Mouse (Mus musculus) lung, adult 18-20 months (tissue): ENCODE data around the gene Wdr78.

Experiments
- DNase-seq, 2 experiments: peaks; one replicate each; pipeline ENCODE4 v3.0.0; 2022; ENCODE audit warnings: mixed read lengths in 2 of 2

The Wdr78 gene

DNA sequence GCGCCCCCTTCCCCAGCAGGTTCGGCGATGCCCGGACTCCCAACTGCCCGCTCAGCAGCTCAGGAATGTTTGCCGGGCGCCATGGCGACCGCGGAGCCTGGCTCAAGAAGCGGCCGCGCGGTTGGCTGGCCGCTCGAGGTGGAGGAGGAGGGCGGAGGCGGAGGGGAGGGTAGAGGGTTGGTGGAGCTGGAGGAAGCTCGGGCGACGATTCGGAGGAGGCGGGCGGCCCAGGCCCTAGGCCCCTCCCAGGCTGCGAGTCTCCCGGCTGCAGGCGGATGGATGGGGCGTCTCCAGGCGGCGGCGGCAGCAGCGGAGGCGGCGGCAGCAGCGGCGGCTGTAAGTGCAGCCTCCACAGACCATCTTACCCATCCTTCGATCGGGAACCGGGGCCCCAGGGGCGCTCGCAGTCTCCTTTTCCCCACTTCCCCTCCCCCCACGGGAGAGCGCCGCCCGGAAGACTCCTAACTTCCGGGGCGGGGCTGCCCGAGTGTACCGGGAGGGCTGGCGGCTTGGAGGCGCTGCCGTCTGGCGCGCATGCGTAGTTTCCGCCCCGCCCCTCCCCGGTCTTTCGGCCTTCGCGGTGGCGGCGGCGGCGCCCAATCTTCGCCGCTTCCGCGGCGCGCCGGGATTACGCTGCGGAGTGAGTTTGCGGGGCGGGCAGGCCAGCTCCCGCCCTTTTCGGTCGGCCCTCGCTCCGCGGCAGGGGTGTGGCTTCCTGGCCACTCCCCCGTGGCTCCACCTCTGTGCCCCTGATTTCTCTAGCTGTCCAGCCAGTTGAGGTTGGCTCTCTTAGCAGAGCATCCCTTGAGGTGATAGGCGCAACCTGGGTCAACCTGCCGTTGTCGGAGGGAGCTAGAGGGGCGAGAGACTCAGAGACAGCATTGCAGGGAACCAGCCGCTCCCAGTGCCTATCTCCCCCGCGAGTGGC, at the start of gene Wdr78, which contains the start of gene Mier1:
TSS of gene Wdr78 (minus strand) at position 372 of the 928 bp plus-strand sequence.
TSS of gene Mier1 (plus strand) at position 207 of the 928 bp plus-strand sequence.
- DNase-seq = peak; percentile 97 to 98

DNA sequence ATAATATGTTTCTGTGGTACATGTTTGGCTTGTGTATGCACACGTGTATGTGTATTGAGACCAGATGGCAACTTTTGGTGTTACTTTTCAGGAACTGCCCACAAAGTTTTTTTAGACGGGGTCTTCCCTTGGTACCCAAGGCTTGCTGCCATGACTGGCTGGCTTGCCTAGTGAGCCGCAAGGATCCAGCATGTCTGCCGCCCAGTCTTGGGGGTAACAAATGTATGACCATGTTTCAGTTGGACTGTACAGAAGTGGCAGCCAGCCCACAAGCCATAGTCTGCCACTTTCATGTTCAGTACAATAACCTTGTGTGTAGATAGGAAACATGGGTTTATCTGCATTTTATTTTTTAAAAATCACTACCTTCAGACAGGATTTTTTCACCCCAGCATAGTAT, 44.4 kb upstream of the Wdr78 start:
- DNase-seq = no peak

DNA sequence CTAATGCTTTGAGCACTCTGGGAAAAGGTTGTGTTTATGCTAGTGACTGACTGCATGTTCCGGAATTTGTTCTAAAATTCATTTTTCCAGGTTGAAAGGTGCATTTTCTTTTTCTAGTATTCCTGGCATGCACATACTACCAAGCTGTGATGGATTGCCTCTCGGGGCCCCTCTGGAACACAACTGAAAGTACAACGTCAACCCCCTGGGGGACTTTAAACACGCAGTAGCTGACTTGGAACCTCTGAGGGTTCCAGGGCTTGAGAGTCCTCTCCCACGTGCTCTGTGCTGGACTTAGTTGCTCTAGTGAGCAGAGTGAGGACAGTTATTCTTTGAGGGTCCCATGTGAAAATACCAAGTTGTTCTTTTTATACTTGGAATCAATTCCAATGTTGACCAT, 37.6 kb upstream of the Wdr78 start:
- DNase-seq = no peak

DNA sequence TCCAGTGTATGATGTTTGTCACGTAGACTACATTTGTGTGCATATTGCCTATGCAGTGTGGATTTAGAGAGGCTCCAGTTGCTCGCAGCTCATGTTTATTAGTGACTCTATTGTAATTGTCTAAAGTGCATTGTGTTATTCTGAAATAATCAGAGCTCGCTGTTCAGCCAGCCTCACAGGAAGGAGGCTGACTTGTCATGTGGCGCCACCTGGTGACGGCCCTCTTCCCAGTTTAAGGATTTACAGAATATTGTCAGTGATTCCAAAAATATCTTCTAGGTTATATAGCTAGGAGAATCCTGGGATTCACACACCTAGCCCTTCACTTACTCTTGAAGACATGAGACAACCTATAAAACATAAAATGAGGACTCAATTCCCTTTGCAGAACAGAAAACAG, 32.0 kb upstream of the Wdr78 start:
- DNase-seq = peak; percentile 58 to 80

DNA sequence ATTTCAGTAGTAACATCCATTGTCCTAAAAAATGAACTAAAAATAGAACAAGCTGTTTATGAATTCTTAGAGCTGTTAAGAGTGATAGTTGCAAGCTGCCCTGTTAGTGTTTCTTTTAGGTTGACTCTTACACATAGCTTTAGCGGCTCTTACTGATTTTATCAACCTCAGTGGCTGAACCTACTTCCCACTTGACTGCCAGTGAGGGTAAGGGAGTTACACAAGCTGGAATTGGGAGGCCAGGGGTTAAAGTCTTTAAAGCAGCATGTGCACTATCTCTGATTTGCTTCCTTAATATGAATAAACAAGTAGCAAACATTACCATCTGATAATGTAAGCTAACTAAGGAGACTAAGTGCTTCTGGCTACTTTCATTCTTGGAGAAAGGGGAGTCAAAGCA, 22.6 kb upstream of the Wdr78 start:
- peak in 1 of 2 experiments; percentile 12 for DNase-seq

DNA sequence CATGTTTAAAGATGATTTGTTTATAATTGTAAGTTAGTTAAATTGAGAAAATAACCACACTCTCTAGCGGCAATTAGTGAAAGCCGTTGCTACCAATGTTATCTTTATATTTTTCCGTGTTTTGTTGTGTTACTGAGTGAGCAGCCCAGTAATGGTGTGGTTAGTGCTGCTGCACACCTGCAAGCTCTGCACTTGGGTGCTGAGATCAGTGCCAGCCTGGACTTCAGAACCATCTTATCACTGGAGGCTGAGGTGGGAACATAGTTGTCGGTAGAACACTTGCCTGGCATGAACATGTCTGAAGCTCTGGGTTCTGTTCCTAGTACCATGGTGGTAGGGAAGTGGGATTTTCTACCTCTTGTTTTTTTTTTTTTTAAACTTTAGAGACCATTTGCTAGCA, 12.2 kb upstream of the Wdr78 start:
- no peak for DNase-seq

DNA sequence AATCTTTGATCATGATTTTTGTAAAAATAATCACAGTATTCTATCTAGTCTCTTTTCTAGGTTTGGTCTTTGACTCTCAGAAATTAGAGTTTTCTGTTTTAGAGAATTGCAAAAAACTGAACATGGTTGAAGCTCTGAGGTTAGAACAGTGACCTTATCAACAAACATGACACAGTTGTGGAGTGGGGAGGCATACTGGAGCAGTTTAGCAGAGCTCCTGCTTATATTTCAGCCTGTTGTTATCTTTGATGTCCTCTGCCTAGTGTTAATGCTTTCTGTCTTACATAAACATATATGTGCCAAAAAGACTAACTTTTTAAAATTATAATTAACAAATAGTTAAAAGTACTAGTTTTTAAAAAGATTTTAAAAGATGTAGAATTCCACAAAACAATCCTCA, 9.3 kb upstream of the Wdr78 start:
- DNase-seq = no peak

DNA sequence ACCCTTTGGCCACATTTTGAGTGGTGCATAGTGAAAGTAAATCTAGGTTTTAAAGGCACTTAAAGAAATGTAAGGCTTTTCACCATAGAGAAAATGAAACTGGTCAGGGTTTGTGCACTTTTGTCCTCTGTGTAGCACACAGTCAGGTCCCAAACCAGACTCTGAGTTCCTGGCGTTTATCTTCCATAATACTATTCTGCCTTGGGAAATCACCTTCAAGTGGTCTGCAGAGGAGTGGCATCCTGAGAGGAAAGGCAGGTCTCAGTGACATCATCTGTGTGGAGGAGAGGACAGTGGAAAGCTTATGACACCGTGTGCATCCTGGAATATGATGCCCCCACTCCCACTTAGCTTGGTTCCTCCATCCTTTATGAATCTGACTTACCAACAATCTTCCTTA, 8.7 kb upstream of the Wdr78 start:
- DNase-seq = no peak

DNA sequence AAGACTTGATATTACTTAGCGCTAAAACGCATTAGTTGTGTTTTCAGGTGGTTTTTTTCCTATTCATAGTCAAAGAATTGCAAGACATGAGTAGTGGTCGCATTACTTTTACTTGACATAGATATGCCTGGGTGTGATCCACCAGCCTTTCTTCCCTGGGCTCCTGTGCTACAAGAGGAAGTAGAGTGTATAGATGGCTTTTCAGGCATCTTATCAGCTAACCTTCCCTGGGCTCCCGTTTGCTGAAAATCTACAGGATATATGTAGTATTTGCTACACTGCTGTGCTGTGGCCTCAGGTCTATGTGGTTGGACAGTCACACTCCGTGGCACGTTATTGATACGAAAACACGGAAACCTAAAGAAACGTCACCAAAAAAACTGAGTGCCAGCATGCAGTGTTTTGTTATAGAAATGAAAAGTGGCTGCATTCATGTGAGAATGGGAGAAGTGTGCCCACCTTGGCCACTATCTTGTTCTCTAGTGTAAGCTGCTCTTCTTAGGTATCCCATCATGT, 6.6 kb upstream of the Wdr78 start:
- DNase-seq = no peak

DNA sequence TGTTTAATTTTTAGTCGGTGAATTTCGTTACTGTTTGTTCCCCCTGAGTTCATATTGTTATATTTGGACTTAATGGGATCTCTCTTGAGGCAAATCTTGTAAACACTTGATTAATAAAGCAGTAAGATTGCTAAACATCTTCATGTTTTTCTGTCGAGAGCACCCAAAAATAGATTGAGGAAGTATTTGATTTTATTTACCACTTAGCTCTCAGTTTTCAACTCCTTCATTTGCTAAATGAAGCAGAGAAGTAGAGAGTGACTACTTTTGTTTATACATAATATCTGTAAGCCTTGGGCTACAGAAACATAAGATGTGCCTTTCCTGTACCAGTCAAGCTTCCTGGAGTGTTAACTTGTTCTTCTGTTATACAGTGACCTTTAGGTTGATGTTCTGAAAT, 6.0 kb upstream of the Wdr78 start:
- DNase-seq = no peak

DNA sequence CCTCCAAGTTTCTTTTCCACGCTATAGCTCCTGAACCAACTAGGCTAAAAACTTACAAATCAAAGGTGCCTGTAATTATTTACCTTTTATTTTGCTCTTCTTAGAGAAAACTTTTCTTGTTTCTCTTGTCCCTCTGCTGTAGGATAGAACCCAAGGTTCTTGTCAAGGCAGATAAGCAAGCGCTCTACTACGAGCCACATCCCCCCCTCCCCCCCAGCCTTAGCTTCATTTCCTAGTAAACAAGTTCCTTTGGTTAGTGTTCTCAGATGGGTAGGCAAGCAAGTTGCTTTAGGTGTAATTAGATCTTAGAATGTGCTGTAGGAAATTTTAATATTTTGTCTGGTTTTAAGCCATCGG, 5.7 kb upstream of the Wdr78 start:
- DNase-seq = no peak

DNA sequence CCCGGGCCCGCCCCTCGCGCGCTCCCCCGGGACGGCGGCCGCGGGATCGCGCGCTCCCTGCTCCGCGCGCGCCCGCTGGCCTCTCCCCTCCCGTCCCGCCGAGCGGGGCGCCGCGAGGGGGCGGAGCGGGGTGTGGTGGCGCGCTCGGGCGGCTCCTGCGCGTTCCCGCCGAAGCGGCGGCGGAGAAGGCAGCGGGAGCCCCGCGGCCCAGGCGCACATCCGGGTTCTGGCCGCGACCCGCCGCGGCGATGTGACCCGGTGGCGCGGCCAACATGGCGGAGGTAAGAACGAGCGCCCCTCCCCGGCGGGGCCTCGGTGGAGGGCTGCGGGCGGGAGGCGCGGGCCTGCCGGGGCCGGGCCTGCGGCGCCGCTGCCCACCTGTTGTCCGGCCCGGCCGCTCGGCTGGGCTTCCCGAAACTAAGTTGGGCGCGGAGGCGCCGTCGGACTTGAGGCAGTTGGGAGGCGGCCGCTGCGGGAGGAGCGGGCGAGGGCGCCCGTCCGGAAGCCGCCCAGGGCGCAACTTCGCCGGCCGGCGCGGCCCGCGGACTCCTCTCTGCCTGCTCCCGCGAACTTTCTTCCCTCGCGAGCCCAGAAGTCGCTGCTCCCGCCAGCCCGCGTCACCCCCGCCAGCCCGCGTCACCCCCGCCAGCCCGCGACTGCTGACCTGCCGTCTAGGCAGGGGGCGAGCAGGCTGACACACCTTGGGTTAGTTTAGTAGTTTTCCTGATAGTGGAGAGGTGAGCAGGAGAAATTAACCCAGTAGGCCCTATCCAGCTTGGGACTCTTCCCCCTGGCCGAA, 5.1 kb upstream of the Wdr78 start:
- DNase-seq = peak; percentile 85 to 88

DNA sequence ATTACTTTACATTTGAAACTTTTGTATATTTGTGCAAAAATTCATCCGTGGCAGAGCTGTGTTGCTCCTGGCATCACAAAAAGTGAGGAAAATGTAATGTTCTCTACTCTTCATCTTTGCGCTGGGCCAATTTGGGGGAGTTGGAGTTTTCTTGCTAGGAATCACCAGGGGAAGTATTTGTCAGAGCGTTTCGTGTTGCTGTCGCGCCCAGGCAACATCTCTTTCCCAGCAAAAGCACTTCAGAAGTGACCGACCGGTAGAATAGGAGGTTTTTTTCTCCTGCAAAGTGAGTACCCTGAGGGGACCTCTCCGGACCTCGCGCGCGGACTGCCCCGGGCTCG, 4.5 kb upstream of the Wdr78 start:
- no peak for DNase-seq

DNA sequence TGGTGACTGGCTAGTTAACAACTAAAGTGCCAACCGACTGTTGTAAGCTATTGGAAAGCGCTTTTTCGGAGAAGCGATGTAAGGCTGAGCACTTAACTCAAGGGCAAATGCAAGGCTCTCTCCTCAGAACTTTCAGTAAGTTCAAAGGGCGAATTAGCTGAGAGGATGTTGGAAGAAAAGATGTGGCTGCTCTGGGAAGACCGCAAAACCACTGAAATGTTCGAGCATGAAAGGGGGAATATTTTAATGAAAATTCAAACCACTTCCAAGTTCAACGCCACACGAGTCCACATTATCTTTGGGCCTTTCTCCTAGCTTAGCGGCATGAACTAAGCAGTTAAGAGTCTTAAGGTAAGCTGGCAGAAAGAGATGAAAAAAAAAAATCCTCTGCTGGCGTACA, 953 bp downstream of the Wdr78 start:
- no peak for DNase-seq

DNA sequence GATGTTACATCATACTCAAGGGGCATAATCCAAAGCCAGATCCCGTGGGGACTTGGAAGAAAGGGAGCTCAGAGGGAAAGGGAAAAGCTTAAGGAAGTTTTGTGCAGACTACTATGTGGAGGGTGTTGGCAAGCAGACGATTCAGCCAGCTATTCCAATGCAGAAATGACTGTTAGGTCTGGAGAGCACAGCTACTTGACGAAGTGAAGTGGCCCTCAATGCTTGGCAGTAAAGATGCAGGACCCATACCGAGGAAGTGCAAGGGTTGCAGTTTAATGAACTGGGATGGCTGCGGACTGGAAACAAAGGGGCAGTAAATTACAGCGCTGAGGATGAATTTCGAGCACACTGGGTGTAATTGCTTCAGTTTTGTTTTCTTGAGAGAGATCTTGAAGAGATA, 1.7 kb downstream of the Wdr78 start:
- DNase-seq = peak; percentile 72 to 81

DNA sequence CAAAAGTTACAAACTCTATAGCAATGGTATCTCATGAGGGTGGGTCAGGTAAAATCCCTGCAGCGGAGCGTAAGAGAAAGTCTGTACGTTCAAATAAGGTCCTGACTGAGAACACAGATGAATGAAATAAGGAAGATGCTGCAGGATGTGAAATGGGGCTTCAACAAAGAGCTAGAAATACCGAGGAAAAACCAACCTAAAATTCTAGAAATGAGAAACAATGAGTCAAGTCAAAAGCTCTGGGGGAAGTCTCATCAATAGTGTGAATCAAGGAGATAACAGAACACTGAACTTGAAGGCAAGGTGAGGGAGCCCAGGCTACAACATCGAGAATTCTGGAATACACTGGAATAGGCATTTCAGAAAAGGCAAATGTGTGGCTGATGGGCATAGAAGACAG, 15.8 kb downstream of the Wdr78 start:
- DNase-seq = no peak

DNA sequence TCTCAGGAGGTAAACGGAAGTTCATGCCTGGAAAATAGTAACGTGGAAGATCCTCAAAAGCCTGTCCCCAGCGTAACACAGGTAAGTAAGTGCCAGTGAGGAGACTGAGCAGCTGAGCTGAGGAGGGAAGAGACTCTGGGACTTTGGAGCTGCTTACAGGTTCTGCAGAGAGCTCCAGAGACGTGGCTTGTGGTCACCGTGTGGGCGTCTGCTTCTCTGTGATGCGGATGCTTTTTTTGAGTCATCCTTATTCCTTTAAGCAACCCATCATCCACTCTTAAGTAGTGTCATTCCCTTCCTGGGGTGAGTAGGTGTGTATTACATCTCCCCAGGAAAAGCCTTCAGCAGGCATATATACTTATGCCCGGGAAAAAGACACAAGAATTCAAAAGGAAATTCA, 18.4 kb downstream of the Wdr78 start:
- DNase-seq = no peak

DNA sequence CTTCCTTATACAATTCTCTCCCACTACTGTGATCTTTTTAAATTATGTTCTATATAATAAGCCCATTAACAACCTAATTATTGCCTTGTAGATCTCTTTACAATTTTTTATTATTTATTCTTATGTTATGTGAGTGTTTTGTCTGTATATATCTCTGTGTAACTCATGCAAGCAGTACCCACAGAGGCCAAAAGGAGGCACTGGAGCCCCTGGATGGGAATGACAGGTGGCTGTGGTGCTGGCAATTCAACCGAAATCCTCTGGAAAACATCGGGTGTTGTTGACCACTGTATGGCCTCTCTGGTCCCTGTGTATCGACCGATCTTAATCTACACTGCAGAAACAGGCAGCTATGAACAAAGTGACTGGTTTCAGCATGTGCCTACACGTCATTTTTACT, 29.1 kb downstream of the Wdr78 start:
- no peak for DNase-seq

DNA sequence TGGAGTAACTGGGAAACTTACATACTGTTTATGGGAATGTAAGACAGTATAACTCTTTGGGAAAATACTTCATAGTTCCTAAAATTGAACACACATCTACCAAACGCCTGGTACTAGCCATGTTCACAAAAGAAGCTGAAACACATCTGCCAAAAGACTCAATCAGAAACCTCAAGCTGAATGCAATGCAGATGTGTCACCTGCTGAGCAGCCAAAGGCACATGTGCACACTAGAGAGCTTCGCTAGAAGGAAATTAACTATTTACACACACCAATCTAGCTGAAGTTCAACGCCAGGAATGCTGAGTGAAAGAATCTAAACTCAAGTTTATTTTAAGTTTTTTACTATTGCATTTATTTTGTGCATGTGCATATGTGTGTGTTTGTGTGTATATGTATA, 43.7 kb downstream of the Wdr78 start:
- no peak for DNase-seq

DNA sequence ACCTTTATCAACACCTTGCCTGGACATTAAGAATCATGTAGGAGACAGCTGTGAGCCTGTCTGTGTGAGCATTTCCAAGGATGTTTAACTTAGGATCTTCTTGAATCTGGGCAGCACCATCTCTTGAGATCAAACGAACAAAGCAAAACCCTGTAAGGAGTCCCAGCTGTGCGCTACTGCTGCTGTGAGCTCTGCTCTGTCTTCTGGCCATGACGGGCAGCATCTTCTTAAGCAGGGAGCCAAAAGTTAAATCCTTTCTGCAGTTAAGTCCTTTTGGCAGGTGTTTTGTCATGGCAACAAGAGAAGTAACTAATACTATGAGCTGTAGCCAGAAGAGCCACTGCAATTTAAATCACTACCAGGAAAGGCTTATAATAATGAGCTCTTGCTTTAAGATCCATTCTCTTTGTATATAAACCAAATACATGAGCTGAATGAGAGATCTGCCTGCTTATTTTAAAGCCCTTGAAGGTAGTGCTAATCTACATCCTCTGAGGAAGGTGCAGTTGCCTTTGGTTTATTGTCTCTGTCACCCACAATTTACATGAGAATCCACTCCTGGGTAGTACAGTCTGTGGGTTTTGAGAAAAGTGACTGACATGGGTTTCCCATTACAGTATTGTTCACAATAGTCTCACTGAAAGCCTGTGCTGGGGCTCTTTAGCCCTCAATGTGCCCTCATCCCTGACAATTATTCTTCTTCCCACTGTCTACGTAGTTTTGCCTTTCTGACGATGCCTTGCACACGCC, 46.3 kb downstream of the Wdr78 start:
- DNase-seq = no peak

DNA sequence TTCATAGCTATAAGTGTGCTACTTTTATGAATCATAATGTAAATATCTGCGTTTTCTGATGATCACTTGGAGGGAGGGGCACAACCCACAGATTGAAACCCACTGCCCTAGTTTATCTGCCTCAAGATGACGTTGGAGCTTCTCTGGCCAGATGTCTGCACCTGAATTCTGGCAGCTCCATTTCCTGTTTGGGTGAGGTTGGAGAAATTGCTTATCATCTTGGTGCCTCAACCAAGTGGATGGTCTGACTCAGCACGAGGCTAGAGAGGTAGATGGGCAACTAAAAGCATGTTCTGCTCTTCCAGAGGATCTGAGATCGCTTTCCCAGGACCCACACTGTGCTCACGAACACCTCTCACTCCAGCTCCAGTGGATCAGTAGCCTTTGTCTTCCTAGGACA, 49.4 kb downstream of the Wdr78 start:
- DNase-seq = no peak

DNA sequence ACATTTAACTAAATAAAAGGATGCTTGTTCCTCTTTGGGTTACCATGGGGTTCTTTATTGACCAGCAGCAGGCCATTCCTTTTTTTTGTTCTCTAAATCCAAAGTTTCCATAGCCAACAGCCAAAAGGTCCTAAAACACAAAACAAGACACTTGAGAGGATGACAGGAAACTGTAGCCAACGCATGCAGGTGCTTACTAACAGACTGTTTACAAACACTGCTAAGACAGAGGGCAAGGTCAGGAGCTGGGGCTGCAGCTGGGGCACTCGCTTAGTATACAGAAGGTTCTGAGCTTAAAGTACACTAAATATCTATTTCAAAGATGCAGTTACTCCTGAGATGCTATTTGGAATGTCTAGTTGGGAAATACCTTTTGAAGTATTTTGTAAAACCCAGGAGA, 49.9 kb downstream of the Wdr78 start:
- no peak for DNase-seq

DNA sequence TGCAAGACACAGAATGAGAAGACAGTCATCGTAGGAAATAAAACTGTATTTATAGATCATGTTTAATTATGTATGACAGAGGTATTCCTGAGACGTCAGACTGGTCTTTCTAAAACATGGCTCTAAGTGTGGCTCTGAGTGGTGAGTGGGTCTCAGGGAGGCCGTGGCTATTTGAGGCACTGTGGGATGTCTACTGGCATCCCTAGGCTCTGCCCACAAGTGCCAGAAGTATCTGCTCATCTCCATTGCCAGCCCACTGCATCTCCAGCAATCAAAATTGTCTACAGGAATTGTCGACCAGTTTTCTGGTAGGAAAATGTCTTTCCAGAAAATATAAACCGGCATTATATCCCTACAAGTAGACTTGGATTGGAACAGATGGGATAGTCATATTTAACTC, 57.4 kb downstream of the Wdr78 start:
- no peak for DNase-seq
